Mouse (Mus musculus): ENCODE data around the gene Sgpp1. TPM values are rescaled to one million over a fixed set of nuclear protein-coding genes. Genes with fewer than 3 reads are reported as not detected.

Gene Sgpp1
- total RNA-seq, 2 experiments from 2014 or later = 31.7 to 32.6 TPM

Other genes with a start within 250 kb of the Sgpp1 start
- 10 to 100 TPM; 83.1 to 84.3 TPM for gene Ppp2r5e, start 139.5 kb downstream of the Sgpp1 start, total RNA-seq (2021)
- 1 to 10 TPM; 2.4 to 2.5 TPM for gene Wdr89, start 66.2 kb downstream of the Sgpp1 start, total RNA-seq (2021)
- gene Syne2, start 82.4 kb upstream of the Sgpp1 start, total RNA-seq (2021) = 10 to 100 TPM; 21.6 to 22.7 TPM

Data from left cerebral cortex, postnatal 14 days (tissue).